Mouse (Mus musculus) bone marrow macrophage, adult 2 months (primary cell): ENCODE measurements around the gene Zdhhc19. TPM values are rescaled to one million over a fixed set of nuclear protein-coding genes. Genes with fewer than 3 reads are reported as not detected.
A peak's percentile ranks its signal among the peaks of the same experiment; 100 is the strongest.

Source experiments
- H3K27ac ChIP-seq: 2 replicates; pipeline ENCODE4 v1.5.1; 2012; ENCODE audit warnings: low read depth, low read length; ENCODE audit not compliant: insufficient read depth
- H3K4me1 ChIP-seq: 2 replicates; pipeline ENCODE4 v1.6.1; 2012; ENCODE audit warnings: low read length; ENCODE audit not compliant: control insufficient read depth, insufficient read depth
- H3K4me3 ChIP-seq: 2 replicates; pipeline ENCODE4 v1.5.1; 2012; ENCODE audit warnings: mild to moderate bottlenecking, low read length, moderate library complexity; ENCODE audit not compliant: insufficient read depth
- CTCF ChIP-seq: IDR thresholded peaks from 2 replicates; pipeline ENCODE4 v1.5.1; 2012; ENCODE audit warnings: low read depth, mild to moderate bottlenecking, low read length, moderate library complexity
- POLR2A ChIP-seq: IDR thresholded peaks from 2 replicates; pipeline ENCODE4 v1.6.1; 2012; ENCODE audit warnings: mild to moderate bottlenecking, low read depth, low read length, borderline replicate concordance
- polyA plus RNA-seq: library from polyadenylated mRNA; stranded (reverse); fragments of >200 nt; gene quantifications from 2 replicates; pipeline ENCODE4 v1.2.4, GENCODE M21; 2012; ENCODE audit not compliant: missing spikeins, insufficient read depth, insufficient read length

Zdhhc19 gene
- not detected in 2 replicates for polyA plus RNA-seq

DNA sequence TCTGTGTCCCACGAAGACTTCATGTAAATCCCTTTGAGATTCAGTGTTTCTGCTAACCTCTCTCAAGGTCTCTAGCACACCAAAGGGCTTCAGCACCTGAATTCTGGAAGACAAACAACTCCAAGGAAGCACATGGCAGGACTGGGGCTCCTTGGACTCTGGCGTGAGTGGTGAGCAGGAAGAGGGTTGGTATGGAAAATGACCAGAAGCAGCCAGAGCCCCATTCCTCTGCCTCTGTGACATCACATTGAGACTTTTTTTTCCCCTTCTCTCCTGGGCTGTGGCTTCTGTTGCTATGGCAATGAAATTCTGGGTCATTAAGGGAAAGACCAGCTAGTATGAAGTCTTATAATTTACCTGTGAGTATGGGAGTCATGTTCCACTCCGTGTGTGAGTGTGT lies at the start of gene Zdhhc19:
Zdhhc19 (plus strand) TSS at position 301 of the 400 bp plus-strand sequence.
- Histone ChIP-seq H3K4me3 (no peak within 1 kb of the TSS), H3K4me1 (no peaks in the 10 kb centered on the region), H3K27ac (no peak within 1 kb of the TSS)
- no peak for TF ChIP-seq CTCF
- TF ChIP-seq POLR2A, result no peak

DNA sequence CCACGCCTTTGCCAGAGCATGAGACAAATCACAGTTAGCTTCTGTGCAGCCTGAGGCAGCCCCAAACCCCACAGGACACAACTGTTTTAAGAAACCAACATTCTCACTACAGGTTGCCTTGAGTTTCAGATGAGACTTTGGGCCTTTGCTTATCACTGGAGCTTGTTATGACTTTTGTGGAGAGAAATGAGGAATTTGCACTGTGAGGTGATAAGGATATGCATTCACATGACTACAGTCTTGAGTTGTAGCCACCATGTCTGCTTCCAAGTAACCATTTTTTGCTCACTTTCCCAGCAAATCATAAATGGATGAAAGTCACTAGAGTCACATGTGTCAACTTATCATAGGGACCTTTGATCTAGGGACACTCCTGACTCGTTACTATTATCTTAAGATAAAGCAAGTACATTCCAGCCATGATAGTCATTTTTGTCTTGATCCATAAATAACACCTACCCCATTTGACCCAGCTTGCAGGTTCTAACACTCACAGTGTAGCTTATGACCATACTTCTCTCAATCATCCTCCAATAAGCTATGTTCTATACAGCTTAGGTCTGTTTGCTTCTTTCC lies 49.4 kb upstream of the Zdhhc19 start:
- Histone ChIP-seq H3K27ac (no peak overlapping the region), H3K4me3 (no peak overlapping the region), H3K4me1 (peaks cover under 1% of the 10 kb centered on the region; the same call in 1 of the 2 replicates)
- no peak for TF ChIP-seq POLR2A
- no peak for TF ChIP-seq CTCF

DNA sequence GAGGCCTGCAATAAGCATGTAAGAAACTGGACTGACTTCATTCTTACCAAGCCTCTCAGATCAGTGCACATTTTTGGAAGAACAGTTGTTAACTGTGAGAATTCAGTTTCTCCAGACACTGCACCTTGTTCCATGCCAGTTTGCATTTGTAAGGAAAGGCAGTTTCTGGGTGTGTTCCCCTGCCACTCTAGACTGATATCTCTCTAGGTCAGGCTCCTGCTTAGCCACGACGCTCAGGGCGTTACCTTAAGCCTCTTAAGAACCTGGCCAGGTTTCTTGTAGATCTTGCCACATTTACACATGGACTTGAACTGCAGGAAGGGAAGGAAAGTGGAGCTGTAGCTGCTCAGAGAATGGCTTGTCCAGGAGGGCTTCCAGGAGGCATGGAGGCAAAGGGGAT lies 46.4 kb upstream of the Zdhhc19 start:
- H3K4me3 ChIP-seq, result no peak overlapping the region
- H3K4me1 ChIP-seq, result no peaks in the 10 kb centered on the region
- TF ChIP-seq POLR2A, result no peak
- no peak for TF ChIP-seq CTCF
- no peak overlapping the region for H3K27ac ChIP-seq

DNA sequence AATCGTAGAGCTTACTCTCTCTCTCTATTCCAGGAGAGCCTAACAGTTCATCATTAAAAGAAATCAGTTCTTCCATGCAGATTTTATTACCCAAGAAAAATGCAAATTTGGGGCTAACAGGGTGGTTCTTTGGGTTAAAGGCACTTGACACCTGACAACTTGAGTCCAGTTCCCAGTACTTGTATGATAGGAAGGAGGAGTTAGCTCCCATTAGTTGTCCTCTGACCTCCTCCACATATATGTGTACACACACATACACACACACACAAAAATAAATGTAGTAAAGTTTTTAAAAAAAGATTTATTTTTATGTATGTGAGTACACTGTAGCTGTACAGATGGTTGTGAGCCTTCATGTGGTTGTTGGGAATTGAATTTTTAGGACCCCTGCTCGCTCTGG lies 45.9 kb upstream of the Zdhhc19 start:
- Histone ChIP-seq H3K4me1 (no peaks in the 10 kb centered on the region), H3K4me3 (no peak overlapping the region), H3K27ac (no peak overlapping the region)
- TF ChIP-seq POLR2A, result no peak
- TF ChIP-seq CTCF, result no peak

DNA sequence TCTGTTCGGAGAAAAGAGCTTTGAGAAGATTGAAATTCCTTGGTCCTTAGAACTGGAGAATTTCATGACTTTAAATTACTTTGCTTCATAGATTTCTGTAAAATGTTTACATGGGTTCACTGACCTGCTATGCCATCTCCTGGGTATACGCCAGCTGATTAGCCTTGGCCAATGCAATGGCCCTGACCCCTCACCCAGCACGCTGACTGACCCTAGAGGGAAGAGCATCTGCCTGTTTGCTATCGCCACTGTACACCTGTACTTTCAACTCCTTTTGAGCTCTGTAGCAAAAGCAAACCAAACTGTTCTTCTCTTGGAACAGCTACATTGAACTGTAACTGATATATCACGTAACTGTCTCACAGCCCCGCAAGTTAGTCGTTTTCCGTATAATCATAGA lies 43.0 kb upstream of the Zdhhc19 start:
- Histone ChIP-seq H3K4me1 (peaks cover 3% of the 10 kb centered on the region; the same call in 1 of the 2 replicates), H3K27ac (no peak overlapping the region), H3K4me3 (no peak overlapping the region)
- TF ChIP-seq POLR2A (no peak), CTCF (no peak)

DNA sequence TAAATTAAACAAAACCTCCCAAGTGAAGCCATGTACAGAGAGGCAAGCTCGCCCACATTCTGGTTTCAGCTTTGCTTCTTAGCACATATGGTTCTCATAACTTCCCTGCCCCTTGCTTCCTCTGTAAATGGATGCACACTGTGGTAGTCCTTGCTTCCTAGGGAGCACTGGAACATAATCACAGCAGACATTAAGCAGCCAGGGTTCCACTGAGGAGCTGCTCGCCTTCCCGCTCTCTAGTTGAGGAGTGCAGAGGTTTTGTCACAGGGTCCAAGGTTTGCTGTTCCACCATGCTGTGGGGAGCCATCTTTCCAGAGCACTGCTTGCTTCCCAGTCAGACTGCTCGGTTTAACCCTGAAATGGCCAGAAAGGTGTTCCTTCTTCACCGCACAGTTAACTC lies 41.4 kb upstream of the Zdhhc19 start:
- Histone ChIP-seq H3K4me3 (no peak overlapping the region), H3K4me1 (peaks cover 3% of the 10 kb centered on the region; the same call in 1 of the 2 replicates), H3K27ac (no peak overlapping the region)
- TF ChIP-seq POLR2A, result no peak
- no peak for TF ChIP-seq CTCF

DNA sequence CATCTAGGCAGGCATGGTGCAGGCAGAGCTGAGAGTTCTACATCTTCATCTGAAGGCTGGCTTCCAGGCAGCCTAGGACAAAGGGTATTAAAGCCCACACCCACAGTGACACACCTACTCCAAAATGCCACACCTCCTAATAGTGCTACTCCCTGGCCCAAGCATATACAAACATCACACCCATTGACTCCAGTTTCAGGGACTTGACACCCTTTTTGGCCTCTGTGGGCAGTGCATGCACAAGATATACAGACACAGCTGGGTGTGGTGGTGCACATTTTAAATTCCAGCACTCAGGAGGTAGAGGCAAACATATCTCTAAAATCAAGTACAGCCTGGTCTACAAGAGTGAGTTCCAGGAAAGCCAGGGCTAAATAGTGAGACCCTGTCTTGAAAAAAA lies 40.0 kb upstream of the Zdhhc19 start:
- Histone ChIP-seq H3K4me3 (no peak overlapping the region), H3K27ac (no peak overlapping the region), H3K4me1 (peaks cover 3% of the 10 kb centered on the region; the same call in 1 of the 2 replicates)
- no peak for TF ChIP-seq CTCF
- TF ChIP-seq POLR2A, result no peak

DNA sequence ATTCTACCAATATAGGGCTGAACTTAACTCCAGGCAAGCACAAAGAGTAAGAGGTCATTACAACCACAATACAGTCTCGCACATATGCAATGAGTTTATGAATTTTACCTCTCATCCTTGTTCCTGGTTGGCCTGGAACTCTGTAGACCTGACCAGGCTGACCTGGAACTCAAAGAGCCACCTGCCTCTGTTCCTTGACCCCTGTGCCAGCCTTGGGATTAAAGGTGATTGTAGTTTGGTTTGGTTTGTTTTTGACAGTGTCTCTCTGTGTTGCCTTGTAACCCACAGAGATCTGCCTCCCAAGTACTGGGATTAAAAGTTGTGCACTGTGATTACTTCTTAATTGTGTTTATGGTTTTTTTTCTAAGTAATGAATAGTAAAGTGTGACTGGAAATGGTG lies 39.3 kb upstream of the Zdhhc19 start:
- Histone ChIP-seq H3K27ac (no peak overlapping the region), H3K4me1 (peaks cover 3% of the 10 kb centered on the region; the same call in 1 of the 2 replicates), H3K4me3 (no peak overlapping the region)
- TF ChIP-seq POLR2A, result no peak
- no peak for TF ChIP-seq CTCF

DNA sequence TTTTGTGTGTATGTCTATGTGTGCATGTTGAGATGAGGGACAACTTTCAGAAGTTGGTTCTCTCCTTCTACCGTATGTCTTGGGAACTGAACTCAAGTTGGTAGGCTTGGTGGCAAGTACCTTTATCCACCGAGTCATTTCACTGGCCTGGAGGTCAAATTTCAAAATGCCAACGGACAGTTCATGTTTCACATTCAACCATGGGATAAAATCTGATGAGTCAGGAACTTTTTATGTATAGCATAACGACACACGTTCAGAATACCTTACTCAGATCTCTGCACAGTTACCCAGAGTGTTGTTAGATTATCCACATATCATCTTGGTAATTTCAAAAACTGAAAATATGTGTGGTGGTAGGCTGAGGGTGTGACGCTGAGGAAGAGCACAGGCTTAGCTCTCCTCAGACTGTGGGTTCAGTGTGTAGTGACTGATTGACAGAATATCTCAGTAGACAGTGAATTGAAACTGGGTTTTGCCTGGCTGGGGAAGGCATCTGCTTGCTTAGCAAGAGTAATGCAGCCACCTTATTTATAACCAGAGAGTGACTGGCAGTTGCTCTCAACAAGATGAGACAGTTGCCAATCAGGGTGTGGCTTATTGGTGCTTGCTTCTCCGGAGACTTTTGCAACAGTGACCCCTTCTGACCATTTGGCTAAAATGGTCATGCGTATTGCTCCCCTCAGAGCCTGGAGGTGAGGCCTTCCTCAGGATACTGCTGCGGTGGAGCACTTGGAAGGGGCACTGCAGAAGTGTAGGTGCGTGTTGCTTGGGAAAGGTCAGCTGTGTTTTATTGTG lies 38.3 kb upstream of the Zdhhc19 start:
- Histone ChIP-seq H3K27ac (no peak overlapping the region), H3K4me1 (peaks cover 3% of the 10 kb centered on the region; the same call in 1 of the 2 replicates), H3K4me3 (no peak overlapping the region)
- TF ChIP-seq CTCF (0 out of 2 replicates have a peak, but pooled peaks have one; percentile 33), POLR2A (no peak)

DNA sequence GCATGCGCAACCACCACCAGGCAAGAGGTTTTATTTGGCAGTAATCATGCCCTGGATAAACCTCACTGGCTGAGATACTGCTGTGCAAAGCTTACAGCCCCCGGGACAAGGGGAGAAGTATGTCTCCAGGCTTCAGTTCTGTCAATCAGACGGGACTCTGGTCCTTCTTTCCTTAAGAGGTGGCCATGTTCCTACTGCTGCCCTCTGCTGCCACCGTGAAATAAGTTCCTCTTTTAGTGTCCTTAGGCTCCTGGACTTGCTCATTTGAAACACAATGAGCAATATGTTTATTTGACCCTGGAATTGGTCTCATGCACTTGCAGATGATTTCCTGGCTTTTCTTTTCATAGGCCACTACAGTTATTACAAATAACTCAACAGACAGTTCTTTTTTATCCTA lies 35.5 kb upstream of the Zdhhc19 start:
- Histone ChIP-seq H3K4me3 (no peak overlapping the region), H3K4me1 (peaks cover 5% of the 10 kb centered on the region; the same call in 1 of the 2 replicates), H3K27ac (no peak overlapping the region)
- TF ChIP-seq POLR2A (no peak), CTCF (0 out of 2 replicates have a peak, but pooled peaks have one; percentile 16)
